Mouse (Mus musculus) left cerebral cortex, postnatal 14 days (tissue): ENCODE measurements around the gene Dock2. TPM values are rescaled to one million over a fixed set of nuclear protein-coding genes. Genes with fewer than 3 reads are reported as not detected.

Experiments
- DNase-seq, 2 experiments: peaks; one replicate each; pipeline ENCODE4 v3.0.0; 2021 to 2022; ENCODE audit warnings: low spot score in 2 of 2, mixed read lengths in 1 of 2
- intact Hi-C: fragments of 180-260 bp; cut with DNase I; formaldehyde crosslinking; loops from one replicate; pipeline ENCODE4 v1.15.1; 2025
- total RNA-seq, 2 experiments: library from RNA; stranded (reverse); gene quantifications; 2 replicates each; pipeline ENCODE4 v1.2.3; 2021

The Dock2 gene
- total RNA-seq, 2 experiments from 2014 or later = 3.1 to 3.4 TPM

GRCm38 (mm10) chr11:34771221-34771986, 12.3 kb downstream of the Dock2 start:
- peak; percentile 22 to 37 for DNase-seq

DNA sequence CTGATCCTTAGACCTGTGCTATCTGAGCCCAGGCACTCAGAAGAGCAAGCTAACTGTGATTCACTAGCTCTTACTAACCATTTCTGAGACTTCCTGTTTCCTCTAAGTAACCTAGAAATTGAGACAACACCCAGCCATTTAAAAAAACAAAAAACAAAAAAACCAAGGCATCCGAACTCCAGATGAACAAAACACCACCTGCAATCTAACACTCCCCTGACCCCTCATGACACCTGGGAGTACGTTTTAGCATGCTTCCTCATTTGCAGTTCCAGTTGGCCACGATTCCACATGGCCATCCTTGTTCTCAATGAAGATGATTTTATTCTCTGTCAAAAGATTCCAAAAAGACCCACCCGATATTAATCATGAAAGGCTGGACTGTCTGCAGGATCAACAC, 13.0 kb downstream of the Dock2 start:
- intact Hi-C loops = no loop called here
- no peak for DNase-seq

More at GRCm38 (mm10) chr11:34771221-34771986, 12.3 kb downstream of the Dock2 start:
- intact Hi-C loops = no loop called here

GRCm38 (mm10) chr11:34769946-34770345, 13.7 kb downstream of the Dock2 start:
- no peak for DNase-seq
- intact Hi-C loops = no loop called here

DNA sequence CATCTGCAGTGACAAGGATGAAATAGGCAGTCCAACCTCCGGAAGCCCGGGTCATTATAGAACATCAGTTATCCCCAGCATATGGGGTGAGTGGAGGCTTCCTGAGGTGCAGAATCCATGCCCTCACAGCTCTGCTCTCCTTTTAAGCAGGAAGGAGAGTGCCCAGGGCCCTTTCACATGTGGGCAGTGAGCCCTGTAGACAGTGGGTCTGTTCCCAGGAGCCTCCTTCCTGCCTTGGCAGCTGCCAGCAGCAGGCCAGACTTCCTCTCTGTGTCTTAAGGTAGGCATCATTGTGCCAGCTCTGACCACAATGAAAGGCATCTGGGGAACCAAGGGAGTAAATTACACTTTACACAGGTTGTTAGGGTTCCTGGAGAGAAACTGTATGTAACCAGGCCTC, 14.3 kb downstream of the Dock2 start:
- intact Hi-C loops = no loop called here
- DNase-seq = no peak

- intact Hi-C loops = no loop called here
Observed at GRCm38 (mm10) chr11:34763739-34764361, 19.8 kb downstream of the Dock2 start.

DNA sequence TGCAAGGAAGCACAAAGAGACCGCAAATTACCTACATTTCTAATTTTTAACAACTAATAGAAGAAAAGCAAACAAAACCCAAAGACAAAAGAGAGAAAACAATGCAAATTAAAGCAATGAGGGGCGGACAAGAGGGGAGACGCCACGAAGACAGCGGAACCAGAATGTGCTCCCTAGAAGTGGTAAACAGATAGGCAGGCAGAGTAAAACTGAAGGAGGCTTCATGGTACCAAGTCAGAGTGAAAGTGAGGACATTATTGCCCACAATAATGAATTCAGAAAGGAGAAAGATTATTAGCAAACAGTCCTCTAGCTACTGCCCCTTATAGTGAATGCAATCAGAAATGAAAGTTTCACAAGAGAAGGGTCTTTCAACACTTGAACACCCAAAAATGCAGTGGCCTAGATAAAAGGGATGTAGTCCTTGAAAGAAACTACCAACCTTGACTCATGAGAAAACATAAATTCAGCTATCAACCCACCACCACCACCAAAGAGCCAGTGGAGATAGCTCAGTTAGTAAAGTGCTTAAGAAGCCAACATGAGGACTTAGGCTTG, 21.0 kb downstream of the Dock2 start:
- no peak for DNase-seq
- intact Hi-C loops = no loop called here

More at GRCm38 (mm10) chr11:34763739-34764361, 19.8 kb downstream of the Dock2 start:
- DNase-seq = no peak

DNA sequence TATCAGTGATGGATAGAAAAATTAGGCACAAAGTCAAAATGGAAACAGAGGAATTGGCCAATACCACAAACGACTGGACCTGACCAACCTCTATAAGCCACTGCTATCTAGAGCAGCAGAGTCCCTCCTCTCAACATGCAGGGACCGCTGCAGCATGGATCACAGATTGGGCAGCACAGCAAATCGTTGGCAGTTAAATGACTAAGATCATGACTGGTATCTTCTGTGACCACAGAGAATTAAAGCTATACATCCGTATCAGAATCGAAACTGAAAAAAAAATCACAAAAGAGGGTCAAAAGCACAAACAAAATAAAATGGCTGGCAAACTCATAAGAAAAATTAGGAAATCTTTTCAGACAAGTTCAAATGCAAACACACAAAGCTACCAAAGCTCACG, 21.6 kb downstream of the Dock2 start:
- intact Hi-C loops = no loop called here
- no peak for DNase-seq

- DNase-seq = no peak
Observed at GRCm38 (mm10) chr11:34759582-34759981, 24.1 kb downstream of the Dock2 start.

DNA sequence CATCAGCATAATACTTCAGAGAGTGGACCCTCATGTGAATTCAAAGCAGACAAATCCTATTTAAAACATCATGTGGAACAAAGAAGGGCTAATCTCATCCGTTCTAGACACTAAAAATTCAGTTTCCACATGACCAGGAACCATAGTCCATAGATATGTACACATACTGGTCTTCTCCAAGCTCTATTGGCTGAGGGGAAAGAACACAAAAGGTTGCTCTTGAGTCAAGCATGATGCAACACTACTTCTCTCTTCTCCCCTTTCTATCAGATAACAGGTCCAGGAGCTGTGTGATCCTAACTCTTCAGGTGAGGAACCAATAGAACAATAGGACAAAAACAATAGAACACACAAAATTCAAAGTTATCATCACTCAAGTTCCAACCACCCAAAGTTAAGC, 42.6 kb downstream of the Dock2 start:
- intact Hi-C loops = no loop called here
- DNase-seq = no peak

More at GRCm38 (mm10) chr11:34759582-34759981, 24.1 kb downstream of the Dock2 start:
- intact Hi-C loops = no loop called here

- intact Hi-C loops = no loop called here
- DNase-seq = no peak
Observed at GRCm38 (mm10) chr11:34739816-34740215, 43.9 kb downstream of the Dock2 start.

- intact Hi-C loops = no loop called here
- no peak for DNase-seq
Observed at GRCm38 (mm10) chr11:34738945-34739344, 44.7 kb downstream of the Dock2 start.

DNA sequence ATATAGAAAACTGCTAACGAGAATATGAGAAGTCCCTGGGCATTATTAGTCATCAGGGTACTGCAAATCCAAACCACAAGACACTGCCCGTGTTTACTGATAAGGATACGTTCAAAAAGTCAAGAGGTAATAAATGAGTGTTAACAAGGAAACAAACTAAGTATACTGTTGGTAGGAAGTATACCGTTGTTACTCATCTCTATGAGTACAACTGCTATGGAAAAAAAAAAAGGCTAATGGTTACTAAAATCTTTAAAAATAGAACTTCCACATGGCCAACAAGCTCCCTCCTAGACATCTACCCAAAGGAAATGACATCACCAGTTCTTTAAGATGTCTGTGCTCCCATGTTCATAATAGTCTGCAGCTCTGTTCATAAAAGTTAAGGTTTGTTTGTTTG, 46.5 kb downstream of the Dock2 start:
- no peak for DNase-seq
- intact Hi-C loops = no loop called here

GRCm38 (mm10) chr11:34734033-34734432, 49.7 kb downstream of the Dock2 start:
- intact Hi-C loops = no loop called here

GRCm38 (mm10) chr11:34727467-34727866, 56.2 kb downstream of the Dock2 start:
- no peak for DNase-seq
- intact Hi-C loops = no loop called here

More at GRCm38 (mm10) chr11:34734033-34734432, 49.7 kb downstream of the Dock2 start:
- no peak for DNase-seq

DNA sequence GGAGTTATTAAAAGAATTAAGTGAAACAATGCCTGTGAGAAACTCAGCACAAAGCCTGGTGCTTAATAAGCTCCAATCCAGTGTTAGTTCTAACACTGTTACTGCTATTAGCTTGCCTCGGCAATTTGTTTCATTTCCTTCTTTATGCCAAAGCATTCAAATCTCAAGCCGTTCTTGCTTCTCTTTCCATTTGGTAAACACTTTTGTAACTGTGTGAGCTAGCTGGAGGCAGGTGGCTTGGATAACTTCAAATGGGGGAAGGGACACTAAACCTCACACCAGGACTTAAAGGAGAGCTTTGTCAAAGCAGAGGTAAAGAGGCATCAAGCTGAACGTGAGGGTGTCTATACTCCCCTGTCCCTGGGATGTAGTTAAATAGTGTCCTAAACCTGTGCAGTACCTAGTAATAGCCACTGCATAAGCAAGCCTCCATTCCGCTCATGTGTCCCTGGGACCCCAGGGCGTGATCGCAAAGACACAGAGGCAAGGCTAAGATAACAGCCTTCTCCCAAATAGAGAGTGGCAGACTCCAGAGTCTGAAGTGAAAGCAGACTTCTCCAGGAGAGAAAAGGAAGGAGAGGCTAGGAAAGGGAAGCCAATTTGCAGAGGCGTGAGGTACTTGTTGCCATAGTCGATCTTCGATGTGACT, 56.9 kb downstream of the Dock2 start:
- intact Hi-C loops = no loop called here
- DNase-seq = no peak

GRCm38 (mm10) chr11:34713360-34713759, 70.3 kb downstream of the Dock2 start:
- intact Hi-C loops = no loop called here
- no peak for DNase-seq

- intact Hi-C loops = no loop called here
- peak in 1 of 2 experiments; percentile 14 for DNase-seq
Observed at GRCm38 (mm10) chr11:34708278-34708677, 75.4 kb downstream of the Dock2 start.

- intact Hi-C loops = no loop called here
- no peak for DNase-seq
Observed at GRCm38 (mm10) chr11:34707360-34707759, 76.3 kb downstream of the Dock2 start.

DNA sequence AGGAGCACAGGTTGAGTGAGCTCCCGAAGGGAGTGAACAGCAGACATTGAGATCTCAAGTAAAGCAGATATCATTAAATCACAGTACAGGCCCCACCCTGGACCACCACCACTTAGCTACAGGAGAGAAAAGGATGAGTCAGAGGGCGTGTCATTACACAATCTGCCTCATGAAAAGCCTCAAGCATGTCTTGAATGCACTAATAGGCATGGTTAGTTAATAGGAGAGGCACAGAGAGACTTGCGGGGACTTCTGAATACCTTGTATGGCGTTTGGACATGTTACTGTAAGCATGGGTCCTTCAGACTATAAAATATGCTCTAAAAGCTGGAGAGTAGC, 78.6 kb downstream of the Dock2 start:
- intact Hi-C loops = loop anchor here (2.0 kb wide), 1 partner anchor 476 kb away; no protein-coding TSS in a partner anchor
- DNase-seq = no peak
